Mouse (Mus musculus): ENCODE measurements around the gene Hmgxb4. TPM values are rescaled to one million over a fixed set of nuclear protein-coding genes. Genes with fewer than 3 reads are reported as not detected.

The Hmgxb4 gene
- polyA plus RNA-seq, 1 experiment from 2014 or later, result 31.7 TPM

- WGBS (ENCODE audit: insufficient replicate concordance), result 92% methylated on average over 3 of the region's 3 CpGs
- H3K9ac ChIP-seq (ENCODE audit: low read depth, low read length), result no peak overlapping the region
- no peak overlapping the region for H3K27ac ChIP-seq (ENCODE audit: low read depth, low read length)
- H3K9me3 ChIP-seq (replicated peaks; ENCODE audit: control insufficient read depth, low read length), result no peaks in the 10 kb centered on the region
- peaks cover 16% of the 10 kb centered on the region for H3K36me3 ChIP-seq (ENCODE audit: control insufficient read depth, insufficient read depth, low read length)
- no peak overlapping the region for H3K4me2 ChIP-seq
- ATAC-seq (replicated peaks; ENCODE audit: insufficient number of reproducible peaks, low FRiP score, low TSS enrichment), result no peak
- H3K4me1 ChIP-seq (ENCODE audit: control insufficient read depth, insufficient read depth, low read length), result no peaks in the 10 kb centered on the region
- H3K27me3 ChIP-seq (ENCODE audit: control insufficient read depth, insufficient read depth, low read length), result no peaks in the 10 kb centered on the region
- H3K4me3 ChIP-seq (ENCODE audit: low read depth, low read length), result no peak overlapping the region
Observed at GRCm38 (mm10) chr8:75030453-75031024, 37.4 kb downstream of the Hmgxb4 start.

- 60% methylated on average over 5 of the region's 5 CpGs for WGBS (ENCODE audit: insufficient replicate concordance)
- H3K4me1 ChIP-seq (ENCODE audit: control insufficient read depth, insufficient read depth, low read length), result peaks cover 10% of the 10 kb centered on the region
- peak overlapping the region; percentile 86 for H3K4me2 ChIP-seq
- H3K4me3 ChIP-seq (ENCODE audit: low read depth, low read length), result peak overlapping the region; percentile 53
- H3K27me3 ChIP-seq (ENCODE audit: control insufficient read depth, insufficient read depth, low read length), result no peaks in the 10 kb centered on the region
- ATAC-seq (replicated peaks; ENCODE audit: insufficient number of reproducible peaks, low FRiP score, low TSS enrichment), result no peak
- H3K9me3 ChIP-seq (replicated peaks; ENCODE audit: control insufficient read depth, low read length), result no peaks in the 10 kb centered on the region
- H3K27ac ChIP-seq (ENCODE audit: low read depth, low read length), result peak overlapping the region; percentile 82; the same call in 1 of the 2 replicates
- no peak overlapping the region for H3K9ac ChIP-seq (ENCODE audit: low read depth, low read length)
- peaks cover 12% of the 10 kb centered on the region for H3K36me3 ChIP-seq (ENCODE audit: control insufficient read depth, insufficient read depth, low read length)
Observed at GRCm38 (mm10) chr8:75032961-75033360, 39.8 kb downstream of the Hmgxb4 start.

- under 1% methylated on average over 60 of the region's 62 CpGs for whole genome bisulfite sequencing (ENCODE audit: insufficient replicate concordance)
- Histone ChIP-seq H3K9ac (ENCODE audit: low read depth, low read length) (peak within 1 kb of the TSS; percentile 65), H3K9me3 (replicated peaks; ENCODE audit: control insufficient read depth, low read length) (no peaks in the 10 kb centered on the region), H3K4me3 (ENCODE audit: low read depth, low read length) (peak within 1 kb of the TSS; percentile 53), H3K27me3 (ENCODE audit: control insufficient read depth, insufficient read depth, low read length) (no peaks in the 10 kb centered on the region), H3K27ac (ENCODE audit: low read depth, low read length) (peak within 1 kb of the TSS; percentile 82), H3K4me2 (peak within 1 kb of the TSS; percentile 86), H3K36me3 (ENCODE audit: control insufficient read depth, insufficient read depth, low read length) (peaks cover 10% of the 10 kb centered on the region), H3K4me1 (ENCODE audit: control insufficient read depth, insufficient read depth, low read length) (peaks cover 17% of the 10 kb centered on the region)
- peak; percentile 98 for ATAC-seq (replicated peaks; ENCODE audit: insufficient number of reproducible peaks, low FRiP score, low TSS enrichment)
Observed at GRCm38 (mm10) chr8:75033511-75034243, 40.5 kb downstream of the Hmgxb4 start, which contains the start of gene Tom1. Gene Tom1 (plus strand): TSS chr8:75033705.

- under 1% methylated on average over 17 of the region's 17 CpGs for WGBS (ENCODE audit: insufficient replicate concordance)
- H3K4me3 ChIP-seq (ENCODE audit: low read depth, low read length), result peak overlapping the region; percentile 53
- ATAC-seq (replicated peaks; ENCODE audit: insufficient number of reproducible peaks, low FRiP score, low TSS enrichment), result no peak; the same call in 1 of the 2 replicates
- H3K9me3 ChIP-seq (replicated peaks; ENCODE audit: control insufficient read depth, low read length), result no peaks in the 10 kb centered on the region
- H3K27me3 ChIP-seq (ENCODE audit: control insufficient read depth, insufficient read depth, low read length), result no peaks in the 10 kb centered on the region
- H3K27ac ChIP-seq (ENCODE audit: low read depth, low read length), result peak overlapping the region; percentile 36
- H3K4me1 ChIP-seq (ENCODE audit: control insufficient read depth, insufficient read depth, low read length), result peaks cover 22% of the 10 kb centered on the region
- H3K9ac ChIP-seq (ENCODE audit: low read depth, low read length), result peak overlapping the region; percentile 65
- H3K36me3 ChIP-seq (ENCODE audit: control insufficient read depth, insufficient read depth, low read length), result peaks cover 7% of the 10 kb centered on the region
- H3K4me2 ChIP-seq, result peak overlapping the region; percentile 86
Observed at GRCm38 (mm10) chr8:75034285-75034684, 41.1 kb downstream of the Hmgxb4 start.

- peaks cover 4% of the 10 kb centered on the region; the same call in 1 of the 2 replicates for H3K36me3 ChIP-seq (ENCODE audit: control insufficient read depth, insufficient read depth, low read length)
- no peak for ATAC-seq (replicated peaks; ENCODE audit: insufficient number of reproducible peaks, low FRiP score, low TSS enrichment)
- H3K9ac ChIP-seq (ENCODE audit: low read depth, low read length), result no peak overlapping the region
- H3K4me2 ChIP-seq, result no peak overlapping the region
- H3K9me3 ChIP-seq (replicated peaks; ENCODE audit: control insufficient read depth, low read length), result no peaks in the 10 kb centered on the region
- H3K27ac ChIP-seq (ENCODE audit: low read depth, low read length), result no peak overlapping the region
- peaks cover 27% of the 10 kb centered on the region for H3K4me1 ChIP-seq (ENCODE audit: control insufficient read depth, insufficient read depth, low read length)
- no peaks in the 10 kb centered on the region for H3K27me3 ChIP-seq (ENCODE audit: control insufficient read depth, insufficient read depth, low read length)
- H3K4me3 ChIP-seq (ENCODE audit: low read depth, low read length), result no peak overlapping the region
Observed at GRCm38 (mm10) chr8:75035640-75036039, 42.5 kb downstream of the Hmgxb4 start.

- Histone ChIP-seq H3K4me1 (ENCODE audit: control insufficient read depth, insufficient read depth, low read length) (peaks cover 27% of the 10 kb centered on the region), H3K36me3 (ENCODE audit: control insufficient read depth, insufficient read depth, low read length) (no peaks in the 10 kb centered on the region), H3K9me3 (replicated peaks; ENCODE audit: control insufficient read depth, low read length) (no peaks in the 10 kb centered on the region), H3K4me3 (ENCODE audit: low read depth, low read length) (no peak overlapping the region), H3K27me3 (ENCODE audit: control insufficient read depth, insufficient read depth, low read length) (no peaks in the 10 kb centered on the region), H3K4me2 (peak overlapping the region; percentile 9), H3K27ac (ENCODE audit: low read depth, low read length) (peak overlapping the region; percentile 90), H3K9ac (ENCODE audit: low read depth, low read length) (no peak overlapping the region; the same call in 1 of the 2 replicates)
- no peak for ATAC-seq (replicated peaks; ENCODE audit: insufficient number of reproducible peaks, low FRiP score, low TSS enrichment)
Observed at GRCm38 (mm10) chr8:75038497-75038896, 45.3 kb downstream of the Hmgxb4 start.

- 35% methylated on average over 1 of the region's 1 CpGs for WGBS (ENCODE audit: insufficient replicate concordance)
- Histone ChIP-seq H3K36me3 (ENCODE audit: control insufficient read depth, insufficient read depth, low read length) (no peaks in the 10 kb centered on the region), H3K9me3 (replicated peaks; ENCODE audit: control insufficient read depth, low read length) (no peaks in the 10 kb centered on the region), H3K27ac (ENCODE audit: low read depth, low read length) (no peak overlapping the region), H3K4me2 (no peak overlapping the region), H3K4me1 (ENCODE audit: control insufficient read depth, insufficient read depth, low read length) (peaks cover 27% of the 10 kb centered on the region), H3K4me3 (ENCODE audit: low read depth, low read length) (no peak overlapping the region), H3K9ac (ENCODE audit: low read depth, low read length) (no peak overlapping the region), H3K27me3 (ENCODE audit: control insufficient read depth, insufficient read depth, low read length) (no peaks in the 10 kb centered on the region)
- ATAC-seq (replicated peaks; ENCODE audit: insufficient number of reproducible peaks, low FRiP score, low TSS enrichment), result no peak
Observed at GRCm38 (mm10) chr8:75039754-75040153, 46.6 kb downstream of the Hmgxb4 start.

GRCm38 (mm10) chr8:75042171-75042570 lies 49.0 kb downstream of the Hmgxb4 start:
- Histone ChIP-seq H3K4me2 (no peak overlapping the region), H3K27me3 (ENCODE audit: control insufficient read depth, insufficient read depth, low read length) (no peaks in the 10 kb centered on the region), H3K4me3 (ENCODE audit: low read depth, low read length) (no peak overlapping the region), H3K36me3 (ENCODE audit: control insufficient read depth, insufficient read depth, low read length) (no peaks in the 10 kb centered on the region), H3K27ac (ENCODE audit: low read depth, low read length) (no peak overlapping the region), H3K9me3 (replicated peaks; ENCODE audit: control insufficient read depth, low read length) (no peaks in the 10 kb centered on the region), H3K9ac (ENCODE audit: low read depth, low read length) (no peak overlapping the region), H3K4me1 (ENCODE audit: control insufficient read depth, insufficient read depth, low read length) (peaks cover 30% of the 10 kb centered on the region)
- no peak for ATAC-seq (replicated peaks; ENCODE audit: insufficient number of reproducible peaks, low FRiP score, low TSS enrichment)
- WGBS (ENCODE audit: insufficient replicate concordance), result 85% methylated on average over 2 of the region's 2 CpGs

- H3K36me3 ChIP-seq (ENCODE audit: control insufficient read depth, insufficient read depth, low read length), result no peaks in the 10 kb centered on the region
- ATAC-seq (replicated peaks; ENCODE audit: insufficient number of reproducible peaks, low FRiP score, low TSS enrichment), result no peak
- H3K9ac ChIP-seq (ENCODE audit: low read depth, low read length), result no peak overlapping the region
- no peak overlapping the region for H3K4me2 ChIP-seq
- H3K4me1 ChIP-seq (ENCODE audit: control insufficient read depth, insufficient read depth, low read length), result peaks cover 25% of the 10 kb centered on the region
- H3K4me3 ChIP-seq (ENCODE audit: low read depth, low read length), result no peak overlapping the region
- no peaks in the 10 kb centered on the region for H3K9me3 ChIP-seq (replicated peaks; ENCODE audit: control insufficient read depth, low read length)
- no peak overlapping the region for H3K27ac ChIP-seq (ENCODE audit: low read depth, low read length)
- no peaks in the 10 kb centered on the region for H3K27me3 ChIP-seq (ENCODE audit: control insufficient read depth, insufficient read depth, low read length)
- 85% methylated on average over 1 of the region's 1 CpGs for WGBS (ENCODE audit: insufficient replicate concordance)
Observed at GRCm38 (mm10) chr8:75042974-75043373, 49.8 kb downstream of the Hmgxb4 start.

Data from heart, embryonic 11.5 days (tissue).